Mouse (Mus musculus) liver, embryonic 13.5 days (tissue): ENCODE results near the gene Fgf4. TPM values are rescaled to one million over a fixed set of nuclear protein-coding genes. Genes with fewer than 3 reads are reported as not detected.
"Not testable (repeated sequence)": the region's sequence is repeated elsewhere in the genome, so short reads cannot be mapped to it uniquely, and the experiment has no call there.

Experiments used
- ATAC-seq: fragments of 200-750 bp; cut with Nextera tagmentation; 2 replicates; pipeline ENCODE4 v1.8.0; 2017; ENCODE audit warnings: low read depth, mild to moderate bottlenecking, moderate number of reproducible peaks, moderate library complexity
- DNase-seq: peaks from one replicate; pipeline ENCODE4 v3.0.0; 2022
- H3K27ac ChIP-seq: fragments of 300-500 bp; sonication (generic); 2 replicates; pipeline ENCODE4 v1.5.1; 2015; ENCODE audit warnings: moderate library complexity, mild to moderate bottlenecking, inconsistent platforms
- H3K27me3 ChIP-seq: fragments of 300-500 bp; sonication (generic); 2 replicates; pipeline ENCODE4 v1.6.1; 2015; ENCODE audit warnings: mild to moderate bottlenecking, inconsistent platforms
- H3K36me3 ChIP-seq: fragments of 300-500 bp; sonication (generic); 2 replicates; pipeline ENCODE4 v1.6.1; 2015; ENCODE audit warnings: mild to moderate bottlenecking, inconsistent platforms
- H3K4me1 ChIP-seq: fragments of 300-500 bp; sonication (generic); replicated peaks from 2 replicates; pipeline ENCODE4 v1.6.1; 2015; ENCODE audit warnings: inconsistent platforms
- H3K4me2 ChIP-seq: fragments of 300-500 bp; sonication (generic); 2 replicates; pipeline ENCODE4 v1.6.1; 2015; ENCODE audit warnings: inconsistent platforms, mild to moderate bottlenecking, moderate library complexity
- H3K4me3 ChIP-seq: fragments of 300-500 bp; sonication (generic); replicated peaks from 2 replicates; pipeline ENCODE4 v1.5.1; 2015; ENCODE audit warnings: mild to moderate bottlenecking, inconsistent platforms
- H3K9ac ChIP-seq: fragments of 300-500 bp; sonication (generic); 2 replicates; pipeline ENCODE4 v1.6.1; 2015; ENCODE audit warnings: mild to moderate bottlenecking, inconsistent platforms
- H3K9me3 ChIP-seq: fragments of 300-500 bp; sonication (generic); replicated peaks from 2 replicates; pipeline ENCODE4 v1.6.1; 2016; ENCODE audit warnings: inconsistent platforms
- WGBS: fragments of 180-500 bp; shearing (Covaris S2); methylation state at CpG from one replicate; pipeline ENCODE4 v1.1.7; 2015; ENCODE audit not compliant: insufficient replicate concordance; 5-methylcytosine and 5-hydroxymethylcytosine counted together
- polyA plus RNA-seq: library from polyadenylated mRNA; unstranded; fragments of >200 nt; fragmentation: Nextera tagmentation; extraction: Ambion mirVana; gene quantifications from 2 replicates; pipeline ENCODE4 v1.2.1, GENCODE M21; 2015

The Fgf4 gene
- polyA plus RNA-seq, 1 experiment from 2014 or later: not detected

- Histone ChIP-seq H3K4me2 (no peak overlapping the region), H3K27ac (no peak overlapping the region), H3K4me3 (no peak overlapping the region), H3K36me3 (no peaks in the 10 kb centered on the region), H3K9ac (no peak overlapping the region), H3K27me3 (peaks cover 54% of the 10 kb centered on the region), H3K4me1 (no peaks in the 10 kb centered on the region), H3K9me3 (no peaks in the 10 kb centered on the region)
- ATAC-seq (no peak), DNase-seq (no peak)
- WGBS: 64% methylated on average over 8 of the region's 8 CpGs
These were observed 20.4 kb downstream of the Fgf4 start for GRCm38 (mm10) chr7:144867602-144868001.

- H3K4me3 ChIP-seq: no peak overlapping the region
- peaks cover 23% of the 10 kb centered on the region for H3K27me3 ChIP-seq
- no peak for DNase-seq
- H3K36me3 ChIP-seq: no peaks in the 10 kb centered on the region
- no peak overlapping the region for H3K27ac ChIP-seq
- peak; percentile 10; the same call in 1 of the 2 replicates for ATAC-seq
- H3K9me3 ChIP-seq: no peaks in the 10 kb centered on the region
- H3K4me2 ChIP-seq: no peak overlapping the region
- H3K9ac ChIP-seq: no peak overlapping the region
- H3K4me1 ChIP-seq: no peaks in the 10 kb centered on the region
- WGBS: 26% methylated on average over 4 of the region's 4 CpGs
These were observed 25.3 kb downstream of the Fgf4 start for GRCm38 (mm10) chr7:144872420-144872819.

GRCm38 (mm10) chr7:144873160-144873559 is 26.0 kb downstream of the Fgf4 start:
- Histone ChIP-seq H3K27me3 (0 out of 2 replicates have a peak, but pooled peaks cover 22% of the 10 kb centered on the region), H3K9me3 (no peaks in the 10 kb centered on the region), H3K4me2 (no peak overlapping the region), H3K27ac (no peak overlapping the region), H3K9ac (no peak overlapping the region), H3K4me1 (no peaks in the 10 kb centered on the region), H3K4me3 (no peak overlapping the region), H3K36me3 (no peaks in the 10 kb centered on the region)
- DNase-seq (no peak), ATAC-seq (no peak)
- 58% methylated on average over 4 of the region's 4 CpGs for WGBS

GRCm38 (mm10) chr7:144874226-144874625 is 27.1 kb downstream of the Fgf4 start:
- WGBS: 47% methylated on average over 4 of the region's 4 CpGs
- Histone ChIP-seq H3K27me3 (0 out of 2 replicates have a peak, but pooled peaks cover 19% of the 10 kb centered on the region), H3K4me1 (no peaks in the 10 kb centered on the region), H3K9me3 (no peaks in the 10 kb centered on the region), H3K9ac (no peak overlapping the region), H3K27ac (no peak overlapping the region), H3K4me3 (no peak overlapping the region), H3K36me3 (no peaks in the 10 kb centered on the region), H3K4me2 (no peak overlapping the region)
- ATAC-seq (no peak), DNase-seq (no peak)

- DNase-seq (no peak), ATAC-seq (no peak)
- Histone ChIP-seq H3K9ac (no peak overlapping the region), H3K4me1 (no peaks in the 10 kb centered on the region), H3K4me3 (no peak overlapping the region), H3K36me3 (no peaks in the 10 kb centered on the region), H3K4me2 (no peak overlapping the region), H3K27me3 (0 out of 2 replicates have a peak, but pooled peaks cover 19% of the 10 kb centered on the region), H3K27ac (no peak overlapping the region), H3K9me3 (no peaks in the 10 kb centered on the region)
- WGBS: 82% methylated on average over 1 of the region's 1 CpGs
These were observed 31.2 kb downstream of the Fgf4 start for GRCm38 (mm10) chr7:144878401-144878800.

GRCm38 (mm10) chr7:144883106-144883505 is 35.9 kb downstream of the Fgf4 start:
- 58% methylated on average over 2 of the region's 2 CpGs for WGBS
- Histone ChIP-seq H3K27me3 (peaks cover 7% of the 10 kb centered on the region), H3K4me1 (no peaks in the 10 kb centered on the region), H3K9me3 (no peaks in the 10 kb centered on the region), H3K4me3 (no peak overlapping the region), H3K27ac (no peak overlapping the region), H3K4me2 (no peak overlapping the region), H3K36me3 (no peaks in the 10 kb centered on the region), H3K9ac (no peak overlapping the region)
- DNase-seq: no peak
- no peak for ATAC-seq

- Histone ChIP-seq H3K4me1 (no peaks in the 10 kb centered on the region), H3K27ac (no peak overlapping the region), H3K9ac (no peak overlapping the region), H3K9me3 (no peaks in the 10 kb centered on the region), H3K4me2 (no peak overlapping the region), H3K27me3 (peaks cover 40% of the 10 kb centered on the region), H3K36me3 (no peaks in the 10 kb centered on the region), H3K4me3 (no peak overlapping the region)
- DNase-seq: no peak
- WGBS: 56% methylated on average over 2 of the region's 2 CpGs
- ATAC-seq: no peak
These were observed 40.5 kb downstream of the Fgf4 start for GRCm38 (mm10) chr7:144887672-144888071.

- Histone ChIP-seq H3K27ac (no peak overlapping the region), H3K9ac (no peak overlapping the region), H3K9me3 (no peaks in the 10 kb centered on the region), H3K4me3 (no peak overlapping the region), H3K4me1 (no peaks in the 10 kb centered on the region), H3K27me3 (peaks cover 42% of the 10 kb centered on the region), H3K4me2 (no peak overlapping the region), H3K36me3 (no peaks in the 10 kb centered on the region)
- ATAC-seq (no peak), DNase-seq (no peak)
- 14% methylated on average over 18 of the region's 18 CpGs for WGBS
These were observed 41.6 kb downstream of the Fgf4 start for GRCm38 (mm10) chr7:144888564-144889299.

GRCm38 (mm10) chr7:144890661-144891060 is 43.5 kb downstream of the Fgf4 start:
- not testable (repeated sequence) for H3K27ac ChIP-seq, H3K4me3 ChIP-seq, ATAC-seq, H3K9me3 ChIP-seq, DNase-seq, H3K4me2 ChIP-seq, H3K9ac ChIP-seq, H3K36me3 ChIP-seq
- H3K27me3 ChIP-seq: peaks cover 59% of the 10 kb centered on the region
- 73% methylated on average over 1 of the region's 1 CpGs for WGBS
- H3K4me1 ChIP-seq: peaks cover 12% of the 10 kb centered on the region

GRCm38 (mm10) chr7:144891863-144892262 is 44.7 kb downstream of the Fgf4 start:
- ATAC-seq (no peak), DNase-seq (no peak)
- WGBS: 67% methylated on average over 2 of the region's 2 CpGs
- H3K36me3 ChIP-seq: no peaks in the 10 kb centered on the region
- H3K9ac ChIP-seq: no peak overlapping the region
- H3K4me3 ChIP-seq: no peak overlapping the region
- H3K4me1 ChIP-seq: peaks cover 24% of the 10 kb centered on the region
- no peaks in the 10 kb centered on the region for H3K9me3 ChIP-seq
- H3K27ac ChIP-seq: no peak overlapping the region
- H3K27me3 ChIP-seq: peaks cover 71% of the 10 kb centered on the region
- H3K4me2 ChIP-seq: no peak overlapping the region

GRCm38 (mm10) chr7:144892322-144892721 is 45.2 kb downstream of the Fgf4 start:
- ATAC-seq: no peak
- H3K4me1 ChIP-seq: peaks cover 26% of the 10 kb centered on the region
- H3K27me3 ChIP-seq: peaks cover 72% of the 10 kb centered on the region
- WGBS: 40% methylated on average over 6 of the region's 6 CpGs
- H3K9ac ChIP-seq: no peak overlapping the region
- H3K27ac ChIP-seq: no peak overlapping the region
- no peaks in the 10 kb centered on the region for H3K9me3 ChIP-seq
- DNase-seq: no peak
- H3K4me3 ChIP-seq: no peak overlapping the region
- no peaks in the 10 kb centered on the region for H3K36me3 ChIP-seq
- H3K4me2 ChIP-seq: no peak overlapping the region

GRCm38 (mm10) chr7:144894191-144894590 is 47.0 kb downstream of the Fgf4 start:
- no peak overlapping the region for H3K4me3 ChIP-seq
- no peaks in the 10 kb centered on the region for H3K9me3 ChIP-seq
- H3K27me3 ChIP-seq: peaks cover 77% of the 10 kb centered on the region
- H3K27ac ChIP-seq: no peak overlapping the region
- peaks cover 33% of the 10 kb centered on the region for H3K4me1 ChIP-seq
- ATAC-seq (no peak), DNase-seq (no peak)
- no peaks in the 10 kb centered on the region for H3K36me3 ChIP-seq
- H3K4me2 ChIP-seq: 0 out of 2 replicates have a peak overlapping the region, but pooled peaks have one; percentile 74
- WGBS: 7% methylated on average over 5 of the region's 5 CpGs
- no peak overlapping the region for H3K9ac ChIP-seq
